Comparison of ENCODE assay signal across 11 mouse cellular contexts in the genomic region with DNA sequence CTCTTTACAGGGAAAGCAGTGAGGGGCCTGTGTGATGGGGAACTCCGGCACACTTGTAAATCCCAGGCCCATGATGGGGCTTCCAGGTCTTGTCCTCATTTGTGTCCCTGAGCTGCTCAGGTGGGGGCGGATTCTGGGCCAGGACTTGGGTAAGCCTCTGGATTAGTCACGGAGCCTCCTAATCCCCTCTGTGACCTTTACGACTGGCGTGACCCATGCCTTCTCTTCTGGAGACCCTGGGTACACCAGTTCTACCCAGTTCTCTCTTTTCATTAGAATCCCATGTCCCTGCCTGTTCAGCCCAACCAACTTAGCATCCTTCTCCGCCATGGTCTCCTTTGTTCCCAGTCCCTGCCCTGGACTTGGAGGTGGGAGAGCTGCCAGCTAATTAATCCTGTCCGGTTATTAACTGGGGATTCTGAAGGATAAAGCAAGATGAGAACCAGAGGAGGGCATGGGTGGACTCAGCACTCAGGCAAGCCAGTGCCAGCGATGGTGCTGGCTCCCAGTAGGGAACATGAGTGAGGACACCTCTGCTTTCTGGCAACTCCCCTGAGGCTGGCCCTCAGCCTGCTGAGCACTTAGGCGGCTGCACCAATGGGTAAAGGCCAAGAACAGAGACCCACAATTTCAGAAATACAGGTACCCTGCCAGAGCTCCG. TPM values are rescaled to one million over a fixed set of nuclear protein-coding genes. Genes with fewer than 3 reads are reported as not detected.
A peak's percentile ranks its signal among the peaks of the same experiment; 100 is the strongest.
DNase-seq lines count a peak whose midpoint lies in the region; ATAC-seq lines count a peak whose summit lies in the region.
"Had no signal": no experiment of that assay in that cellular context is flagged by ENCODE, and none has a peak within 500 bp of the region (broad histone marks: within the 10 kb centered on the region; RNA-seq: fewer than 3 reads in every experiment).

No protein-coding gene starts in this region.

- 0 out of 2 replicates have a peak overlapping the region, but pooled peaks have one; percentile 18 for H3K9ac ChIP-seq in limb, embryonic 12.5 days (replicated peaks)

- peaks cover 15% of the 10 kb centered on the region for H3K27me3 ChIP-seq in limb, embryonic 12.5 days

- H3K4me3 ChIP-seq in limb, embryonic 12.5 days (replicated peaks), result no peak overlapping the region

- ATAC-seq in limb, embryonic 12.5 days (ENCODE audit: insufficient number of reproducible peaks, insufficient read depth, low FRiP score, low TSS enrichment, low read depth), result no peak

- peak overlapping the region; percentile 54 for H3K4me2 ChIP-seq in limb, embryonic 12.5 days

- peaks cover 30% of the 10 kb centered on the region for H3K4me1 ChIP-seq in limb, embryonic 12.5 days (replicated peaks)

- peak; percentile 65 for DNase-seq in cerebellum, adult 9-10 months
- no peak for DNase-seq in cerebellum, adult 8-10 months
- peak; percentile 92 for DNase-seq in retina, adult 2 months (ENCODE audit: low read depth, low spot score)
- DNase-seq in retina, embryonic 14.5 days (ENCODE audit: low spot score), result no peak
- DNase-seq in retina, postnatal 1 day, result peak; percentile 78
- no peak for DNase-seq in adipocyte (ENCODE audit: low spot score)
- DNase-seq in layer of hippocampus, adult 18-20 months (ENCODE audit: low spot score in 2 of 2), result no peak
- DNase-seq: heart, postnatal 10 days; spleen, adult 18-20 months had no signal

- peaks cover 26% of the 10 kb centered on the region for H3K36me3 ChIP-seq in limb, embryonic 12.5 days

- no peaks in the 10 kb centered on the region for H3K9me3 ChIP-seq in limb, embryonic 12.5 days

- WGBS in limb, embryonic 12.5 days, result 52% methylated on average over 10 of the region's 10 CpGs

- H3K27ac ChIP-seq in limb, embryonic 12.5 days, result no peak overlapping the region

RNA-seq across cellular contexts. Expression of gene Cyth2, which starts 1.1 kb away (rescaled TPM):
- polyA plus RNA-seq in limb, embryonic 12.5 days (2016; fragmentation: Nextera tagmentation; extraction: Ambion mirVana), result 171 and 175 TPM in 2 replicates
- 100 to 1,000 TPM; 135 to 155 TPM for total RNA-seq in layer of hippocampus, adult 18-20 months (2021)

RNA-seq across cellular contexts. Expression of gene Kcnj14, which starts 9.1 kb away (rescaled TPM):
- 1.6 and 2.2 TPM in 2 replicates for polyA plus RNA-seq in limb, embryonic 12.5 days (2016; fragmentation: Nextera tagmentation; extraction: Ambion mirVana)
- 1 to 10 TPM; 1.4 to 2.4 TPM for total RNA-seq in layer of hippocampus, adult 18-20 months (2021)
- total RNA-seq: megakaryocyte-erythroid progenitor cell, adult 5-6 weeks had no signal

RNA-seq across cellular contexts. Expression of gene Grwd1, which starts 15.3 kb away (rescaled TPM):
- polyA plus RNA-seq in limb, embryonic 12.5 days (2016; fragmentation: Nextera tagmentation; extraction: Ambion mirVana), result 75.4 and 78.0 TPM in 2 replicates
- 10 to 100 TPM; 20.6 to 22.5 TPM for total RNA-seq in layer of hippocampus, adult 18-20 months (2021)

RNA-seq across cellular contexts. Expression of gene Sult2b1, which starts 31.0 kb away (rescaled TPM):
- polyA plus RNA-seq in limb, embryonic 12.5 days (2016; fragmentation: Nextera tagmentation; extraction: Ambion mirVana), result 1.6 and 1.9 TPM in 2 replicates
- total RNA-seq in layer of hippocampus, adult 18-20 months (2021), result 1 to 10 TPM; 8.1 to 8.9 TPM
- total RNA-seq: heart, postnatal 10 days; megakaryocyte-erythroid progenitor cell, adult 5-6 weeks had no signal

RNA-seq across cellular contexts. Expression of gene Lmtk3, which starts 31.9 kb away (rescaled TPM):
- polyA plus RNA-seq in limb, embryonic 12.5 days (2016; fragmentation: Nextera tagmentation; extraction: Ambion mirVana), result 3.4 and 4.9 TPM in 2 replicates
- total RNA-seq in layer of hippocampus, adult 18-20 months (2021), result 100 to 1,000 TPM; 274 to 289 TPM
- total RNA-seq: megakaryocyte-erythroid progenitor cell, adult 5-6 weeks had no signal

Comparison
In these comparisons a context has a peak if more than half of its experiments do, and no peak if none do; other contexts are left out.
1. DNase-seq: peak in cerebellum, adult 9-10 months (single experiment), retina, adult 2 months (single experiment) and retina, postnatal 1 day (single experiment); none in cerebellum, adult 8-10 months (single experiment), retina, embryonic 14.5 days (single experiment), adipocyte (single experiment) and layer of hippocampus, adult 18-20 months (0 of 2).